Mouse (Mus musculus) heart, embryonic 15.5 days (tissue): ENCODE measurements around the gene Sgce. TPM values are rescaled to one million over a fixed set of nuclear protein-coding genes. Genes with fewer than 3 reads are reported as not detected.
"Not testable (repeated sequence)": the region's sequence is repeated elsewhere in the genome, so short reads cannot be mapped to it uniquely, and the experiment has no call there.

Source experiments
- ATAC-seq: fragments of 200-750 bp; cut with Nextera tagmentation; replicated peaks from 2 replicates; pipeline ENCODE4 v1.8.0; 2017; ENCODE audit warnings: low read depth, moderate TSS enrichment; ENCODE audit not compliant: insufficient number of reproducible peaks, insufficient read depth, low FRiP score
- H3K27ac ChIP-seq: fragments of 300-500 bp; sonication (generic); 2 replicates; pipeline ENCODE4 v1.5.1; 2015; ENCODE audit warnings: mild to moderate bottlenecking, inconsistent platforms
- H3K27me3 ChIP-seq: fragments of 300-500 bp; sonication (generic); 2 replicates; pipeline ENCODE4 v1.6.1; 2015; ENCODE audit warnings: inconsistent platforms
- H3K36me3 ChIP-seq: fragments of 300-500 bp; sonication (generic); 2 replicates; pipeline ENCODE4 v1.6.1; 2015; ENCODE audit warnings: mild to moderate bottlenecking, inconsistent platforms
- H3K4me1 ChIP-seq: fragments of 300-500 bp; sonication (generic); replicated peaks from 2 replicates; pipeline ENCODE4 v1.6.1; 2015; ENCODE audit warnings: inconsistent platforms
- H3K4me2 ChIP-seq: fragments of 300-500 bp; sonication (generic); 2 replicates; pipeline ENCODE4 v1.6.1; 2015; ENCODE audit warnings: inconsistent platforms, mild to moderate bottlenecking, moderate library complexity
- H3K4me3 ChIP-seq: fragments of 300-500 bp; sonication (generic); 2 replicates; pipeline ENCODE4 v1.5.1; 2015; ENCODE audit warnings: mild to moderate bottlenecking, inconsistent platforms
- H3K9ac ChIP-seq: fragments of 300-500 bp; sonication (generic); 2 replicates; pipeline ENCODE4 v1.6.1; 2015; ENCODE audit warnings: mild to moderate bottlenecking, inconsistent platforms
- H3K9me3 ChIP-seq: fragments of 300-500 bp; sonication (generic); replicated peaks from 2 replicates; pipeline ENCODE4 v1.6.1; 2016; ENCODE audit warnings: inconsistent platforms
- WGBS: fragments of 180-500 bp; shearing (Covaris S2); methylation state at CpG from one replicate; pipeline ENCODE4 v1.1.7; 2015; ENCODE audit warnings: mixed read lengths; 5-methylcytosine and 5-hydroxymethylcytosine counted together
- polyA plus RNA-seq: library from polyadenylated mRNA; unstranded; fragments of >200 nt; fragmentation: Nextera tagmentation; extraction: Ambion mirVana; gene quantifications from 2 replicates; pipeline ENCODE4 v1.2.1, GENCODE M21; 2015

Gene Sgce
- polyA plus RNA-seq, 1 experiment from 2014 or later = 57.7 TPM

DNA sequence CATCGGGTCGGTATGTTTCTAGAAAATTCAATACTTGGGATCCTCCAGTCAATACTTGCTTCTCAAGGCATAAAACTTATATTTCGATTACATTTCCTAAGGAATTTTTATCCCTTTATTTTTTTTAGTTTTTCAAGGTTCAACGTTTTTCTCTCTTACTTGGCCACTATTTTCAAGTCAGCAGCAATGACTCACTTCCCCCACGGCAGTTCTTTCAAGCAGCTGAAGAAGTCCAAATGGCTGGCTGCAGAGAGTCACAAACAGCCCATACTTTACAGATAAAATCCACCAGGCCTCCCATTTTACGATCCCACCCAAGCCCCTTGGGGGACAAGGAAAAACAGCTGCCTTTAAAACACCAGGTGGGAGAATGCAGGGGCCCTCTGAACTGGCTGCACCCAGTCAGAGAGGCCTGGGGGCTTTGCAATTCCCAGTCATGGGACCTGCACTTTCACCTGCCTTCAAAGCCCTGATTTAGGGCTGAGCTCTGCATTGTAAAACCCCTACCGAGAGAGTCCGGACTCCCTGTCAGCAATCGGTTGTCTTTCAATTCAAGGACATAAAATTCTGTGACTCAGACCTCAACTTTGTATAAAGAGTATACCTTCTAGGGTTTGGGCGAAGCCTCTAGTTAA is 62.2 kb downstream of the Sgce start:
- Histone ChIP-seq H3K9ac (no peak overlapping the region), H3K9me3 (no peaks in the 10 kb centered on the region), H3K36me3 (peaks cover 2% of the 10 kb centered on the region), H3K4me2 (no peak overlapping the region), H3K27me3 (no peaks in the 10 kb centered on the region), H3K4me3 (no peak overlapping the region), H3K27ac (no peak overlapping the region), H3K4me1 (no peaks in the 10 kb centered on the region)
- WGBS = 51% methylated on average over 10 of the region's 10 CpGs
- no peak for ATAC-seq

DNA sequence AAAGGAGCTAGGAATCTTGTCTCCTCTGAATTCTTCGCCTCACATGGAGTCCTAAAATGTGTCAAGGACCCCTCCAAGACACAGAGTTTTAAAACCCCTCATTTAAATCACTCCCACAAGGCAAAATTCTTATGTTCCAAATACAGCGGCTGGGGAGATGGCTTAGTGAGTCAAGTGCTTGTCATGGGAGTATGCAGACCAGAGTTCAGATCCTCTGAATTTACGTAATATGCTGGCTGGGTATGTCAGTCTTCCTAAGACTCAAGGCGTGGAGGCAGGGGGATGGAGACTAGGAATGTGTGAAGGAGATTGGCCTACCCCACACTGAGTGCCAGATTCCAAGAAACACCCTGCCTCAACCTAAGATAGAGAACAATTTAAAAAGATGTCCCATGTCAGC is 66.4 kb downstream of the Sgce start:
- ATAC-seq = no peak
- H3K4me3 ChIP-seq = no peak overlapping the region
- no peaks in the 10 kb centered on the region for H3K27me3 ChIP-seq
- no peak overlapping the region for H3K9ac ChIP-seq
- WGBS = 81% methylated on average over 4 of the region's 4 CpGs
- no peaks in the 10 kb centered on the region for H3K36me3 ChIP-seq
- no peaks in the 10 kb centered on the region for H3K9me3 ChIP-seq
- no peak overlapping the region for H3K27ac ChIP-seq
- no peaks in the 10 kb centered on the region for H3K4me1 ChIP-seq
- no peak overlapping the region for H3K4me2 ChIP-seq

DNA sequence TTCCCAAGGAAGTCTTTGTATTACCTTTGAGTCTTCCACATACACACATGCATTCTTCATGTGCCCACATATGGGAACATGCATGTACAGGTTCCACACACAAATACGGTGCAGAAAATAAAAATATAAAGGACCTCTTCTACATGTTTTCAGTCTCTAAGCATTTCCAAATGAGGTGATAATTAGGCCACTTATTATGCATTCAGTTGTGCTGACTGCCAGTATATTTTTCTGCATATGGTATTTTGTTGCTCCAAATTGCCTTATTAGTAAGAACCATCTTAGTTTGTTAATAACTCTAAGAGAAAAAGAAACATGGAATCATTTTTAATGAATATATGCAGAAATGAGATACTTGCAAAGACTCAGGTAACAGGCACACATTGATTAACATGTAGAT is 67.0 kb downstream of the Sgce start:
- 93% methylated on average over 1 of the region's 1 CpGs for WGBS
- H3K27ac ChIP-seq = no peak overlapping the region

DNA sequence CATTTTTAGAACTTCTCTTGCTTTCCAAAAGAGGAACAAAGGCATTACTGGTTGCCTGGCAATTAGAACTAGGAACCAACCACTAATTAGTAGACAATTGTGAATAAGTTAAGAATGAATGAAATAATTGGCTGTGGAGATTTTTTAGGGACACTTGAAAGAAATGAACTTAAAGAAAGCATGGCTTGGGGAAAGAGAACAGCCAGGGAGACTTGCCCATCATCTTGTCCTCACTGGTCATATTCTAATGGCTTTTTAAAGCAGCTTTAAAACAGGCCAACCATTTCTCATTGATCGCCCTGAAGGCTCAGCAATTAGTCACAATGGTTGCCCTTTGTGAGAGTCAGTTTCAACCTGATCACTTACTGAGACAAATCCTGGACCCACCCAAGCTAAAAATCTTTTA is 69.6 kb downstream of the Sgce start:
- Histone ChIP-seq H3K27ac (no peak overlapping the region), H3K4me1 (no peaks in the 10 kb centered on the region), H3K4me3 (no peak overlapping the region), H3K9me3 (no peaks in the 10 kb centered on the region), H3K9ac (no peak overlapping the region), H3K27me3 (no peaks in the 10 kb centered on the region), H3K4me2 (no peak overlapping the region), H3K36me3 (no peaks in the 10 kb centered on the region)
- ATAC-seq = no peak
- WGBS = 86% methylated on average over 1 of the region's 1 CpGs

More for the DNA sequence above, 67.0 kb downstream of the Sgce start:
- no peak overlapping the region for H3K4me2 ChIP-seq
- no peaks in the 10 kb centered on the region for H3K4me1 ChIP-seq
- H3K4me3 ChIP-seq = no peak overlapping the region
- no peaks in the 10 kb centered on the region for H3K9me3 ChIP-seq
- no peak for ATAC-seq
- H3K36me3 ChIP-seq = no peaks in the 10 kb centered on the region
- H3K9ac ChIP-seq = no peak overlapping the region
- no peaks in the 10 kb centered on the region for H3K27me3 ChIP-seq

DNA sequence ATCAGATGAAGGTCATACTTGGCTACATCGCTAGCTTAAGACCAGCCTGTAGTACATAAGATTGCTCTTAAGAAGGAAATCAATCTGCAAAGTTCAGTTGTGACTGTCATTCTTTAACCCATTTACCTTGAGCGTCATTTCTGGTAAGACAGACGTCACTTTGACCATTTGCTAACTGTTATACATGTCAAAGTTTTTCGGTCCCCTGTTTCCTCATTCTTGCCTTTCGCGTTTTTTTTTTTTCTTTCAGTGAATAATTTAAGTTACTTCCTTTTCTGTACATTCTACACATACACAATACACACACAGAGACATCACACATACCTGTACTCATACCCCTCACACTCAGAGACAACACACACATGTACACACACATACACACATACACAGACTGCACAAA is 81.9 kb downstream of the Sgce start:
- Histone ChIP-seq H3K27ac (no peak overlapping the region), H3K4me1 (no peaks in the 10 kb centered on the region), H3K4me3 (no peak overlapping the region), H3K27me3 (no peaks in the 10 kb centered on the region), H3K36me3 (no peaks in the 10 kb centered on the region), H3K4me2 (no peak overlapping the region), H3K9me3 (no peaks in the 10 kb centered on the region), H3K9ac (no peak overlapping the region)
- no peak for ATAC-seq
- 82% methylated on average over 6 of the region's 6 CpGs for WGBS

DNA sequence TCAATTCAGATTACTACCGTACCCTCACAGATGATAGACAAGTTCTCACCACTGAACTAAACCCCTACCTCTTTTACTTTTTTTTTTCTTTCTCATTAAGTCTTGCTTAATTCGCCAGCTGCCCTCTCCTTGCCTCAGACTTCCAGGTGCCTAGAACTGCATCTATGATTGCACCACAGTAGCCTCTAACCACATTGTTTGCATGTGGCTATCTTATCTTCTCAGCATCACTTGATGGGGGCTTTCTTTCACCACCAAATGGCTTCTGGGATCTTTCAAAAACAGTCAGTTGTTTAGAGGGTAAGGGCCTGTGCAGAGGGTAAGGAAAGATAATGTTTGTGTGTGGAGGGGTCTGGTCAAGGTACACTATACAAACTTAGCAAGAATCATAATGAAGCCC is 82.7 kb downstream of the Sgce start:
- Histone ChIP-seq H3K4me3 (no peak overlapping the region), H3K4me1 (no peaks in the 10 kb centered on the region), H3K27ac (no peak overlapping the region), H3K9ac (no peak overlapping the region), H3K4me2 (no peak overlapping the region), H3K27me3 (no peaks in the 10 kb centered on the region), H3K9me3 (no peaks in the 10 kb centered on the region), H3K36me3 (no peaks in the 10 kb centered on the region)
- WGBS = 51% methylated on average over 2 of the region's 2 CpGs
- ATAC-seq = no peak

DNA sequence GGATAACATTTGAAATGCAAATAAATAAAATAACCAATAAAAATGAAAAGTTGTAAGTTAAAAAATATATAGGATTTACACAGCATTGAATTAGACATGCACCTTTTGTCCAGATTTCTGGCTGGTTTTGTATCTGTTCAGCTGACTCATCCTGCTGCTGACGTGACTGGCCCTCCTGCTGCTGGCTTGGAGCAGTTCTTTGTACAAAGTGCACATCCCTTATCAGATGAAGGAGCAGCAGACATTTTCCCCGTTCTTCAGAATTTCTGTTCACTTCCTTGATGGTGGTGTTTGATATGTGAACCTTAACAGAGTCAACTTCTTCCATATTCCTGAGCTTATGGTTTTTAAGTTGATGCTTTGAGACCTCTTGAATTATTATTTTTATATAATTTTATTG is 83.5 kb downstream of the Sgce start:
- no peak overlapping the region for H3K27ac ChIP-seq
- no peak for ATAC-seq

DNA sequence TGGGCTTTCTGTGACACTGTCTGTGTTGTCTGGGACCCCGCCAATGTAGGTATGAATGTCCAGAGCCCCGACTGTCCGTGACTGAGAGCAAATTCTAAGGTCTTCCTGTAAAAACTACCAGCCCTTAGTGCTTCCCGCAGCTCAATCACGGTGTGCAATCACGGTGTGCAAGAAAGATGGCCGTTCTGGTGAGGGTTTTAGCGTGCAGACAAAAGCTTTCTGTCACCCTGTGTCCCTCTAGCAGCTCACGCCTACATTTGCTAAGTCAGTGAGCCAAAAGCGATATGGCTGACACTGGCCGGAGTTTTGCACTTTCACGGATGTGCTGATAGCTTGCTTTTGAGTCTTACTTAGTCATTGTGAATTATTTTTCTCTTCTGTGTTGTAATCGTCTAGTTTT is 88.1 kb downstream of the Sgce start:
- Histone ChIP-seq H3K4me1 (no peaks in the 10 kb centered on the region), H3K9ac (no peak overlapping the region), H3K36me3 (no peaks in the 10 kb centered on the region), H3K27ac (no peak overlapping the region), H3K4me3 (no peak overlapping the region), H3K9me3 (no peaks in the 10 kb centered on the region), H3K4me2 (no peak overlapping the region), H3K27me3 (no peaks in the 10 kb centered on the region)
- 74% methylated on average over 13 of the region's 13 CpGs for WGBS
- ATAC-seq = no peak

More for the DNA sequence above, 83.5 kb downstream of the Sgce start:
- Histone ChIP-seq H3K27me3 (no peaks in the 10 kb centered on the region), H3K9ac (no peak overlapping the region), H3K4me2 (no peak overlapping the region), H3K4me1 (no peaks in the 10 kb centered on the region), H3K9me3 (no peaks in the 10 kb centered on the region), H3K4me3 (no peak overlapping the region), H3K36me3 (no peaks in the 10 kb centered on the region)
- WGBS = 43% methylated on average over 2 of the region's 2 CpGs

DNA sequence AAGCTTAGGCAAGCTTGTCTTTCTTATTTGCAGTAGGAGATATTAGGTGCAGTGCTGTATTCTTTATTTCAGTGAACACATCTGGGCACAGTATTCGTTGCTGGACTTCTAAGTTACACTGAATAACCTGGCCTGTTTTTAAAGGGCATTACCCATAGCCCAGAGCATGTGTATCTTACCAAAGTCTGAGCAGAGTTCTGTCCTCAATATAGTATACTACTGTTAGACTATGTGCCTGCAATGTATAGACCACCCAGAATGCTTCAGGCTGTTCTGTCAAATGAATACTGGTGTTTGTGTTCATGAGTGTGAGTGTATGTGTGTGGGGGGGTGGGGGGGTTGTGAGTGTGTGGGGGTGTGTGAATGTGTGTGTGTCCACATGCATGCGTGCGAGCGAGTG is 91.1 kb downstream of the Sgce start:
- ATAC-seq = no peak
- Histone ChIP-seq H3K27ac (no peak overlapping the region), H3K27me3 (no peaks in the 10 kb centered on the region), H3K4me3 (no peak overlapping the region), H3K9ac (no peak overlapping the region), H3K4me1 (no peaks in the 10 kb centered on the region), H3K36me3 (no peaks in the 10 kb centered on the region), H3K4me2 (no peak overlapping the region), H3K9me3 (no peaks in the 10 kb centered on the region)
- 89% methylated on average over 4 of the region's 4 CpGs for WGBS

DNA sequence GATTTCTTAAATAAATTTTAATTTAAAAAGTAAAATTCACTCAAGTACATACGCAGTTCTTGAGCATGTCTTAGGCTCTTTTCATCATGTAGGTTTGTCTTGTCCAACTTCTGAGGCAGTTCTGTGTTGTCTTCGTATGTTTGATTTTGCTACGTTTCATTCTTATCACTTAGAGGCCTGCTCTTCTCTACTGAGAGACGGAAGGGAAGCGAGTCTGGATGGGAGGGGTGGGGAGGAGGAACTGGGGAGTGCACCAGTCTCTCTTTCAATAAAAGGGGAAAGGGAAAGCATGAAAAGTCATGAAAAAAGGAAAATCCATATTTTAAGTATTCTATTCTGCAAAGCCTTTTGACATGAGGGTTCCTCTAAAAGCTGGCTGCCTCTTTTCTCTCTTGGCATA is 91.5 kb downstream of the Sgce start:
- no peaks in the 10 kb centered on the region for H3K4me1 ChIP-seq
- H3K9me3 ChIP-seq = no peaks in the 10 kb centered on the region
- ATAC-seq = no peak
- H3K4me3 ChIP-seq = no peak overlapping the region
- no peak overlapping the region for H3K9ac ChIP-seq
- H3K27me3 ChIP-seq = no peaks in the 10 kb centered on the region
- H3K27ac ChIP-seq = no peak overlapping the region
- no peak overlapping the region for H3K4me2 ChIP-seq
- H3K36me3 ChIP-seq = no peaks in the 10 kb centered on the region
- WGBS = 29% methylated on average over 5 of the region's 5 CpGs

DNA sequence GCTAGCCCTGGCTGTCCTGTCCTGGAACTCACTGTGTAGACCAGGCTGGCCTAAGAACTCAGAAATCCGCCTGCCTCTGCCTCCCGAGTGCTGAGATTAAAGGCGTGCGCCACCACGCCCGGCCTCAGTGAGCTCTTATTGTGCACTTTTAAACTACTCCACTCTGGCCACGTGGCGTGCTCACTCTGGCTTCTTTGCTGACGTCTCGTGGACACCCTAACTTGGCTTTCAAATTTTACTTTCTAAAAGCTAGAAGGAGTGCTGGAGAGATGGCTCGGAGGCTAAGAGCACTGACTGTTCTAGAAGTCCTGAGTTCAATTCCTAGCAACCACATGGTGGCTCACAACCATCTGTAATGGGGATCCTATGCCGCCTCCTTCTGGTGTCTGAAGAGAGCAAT is 93.3 kb downstream of the Sgce start:
- H3K4me3 ChIP-seq, H3K9ac ChIP-seq, H3K4me1 ChIP-seq, H3K4me2 ChIP-seq, H3K9me3 ChIP-seq, H3K27me3 ChIP-seq, H3K36me3 ChIP-seq, H3K27ac ChIP-seq, ATAC-seq: not testable (repeated sequence)
- 92% methylated on average over 12 of the region's 12 CpGs for WGBS

DNA sequence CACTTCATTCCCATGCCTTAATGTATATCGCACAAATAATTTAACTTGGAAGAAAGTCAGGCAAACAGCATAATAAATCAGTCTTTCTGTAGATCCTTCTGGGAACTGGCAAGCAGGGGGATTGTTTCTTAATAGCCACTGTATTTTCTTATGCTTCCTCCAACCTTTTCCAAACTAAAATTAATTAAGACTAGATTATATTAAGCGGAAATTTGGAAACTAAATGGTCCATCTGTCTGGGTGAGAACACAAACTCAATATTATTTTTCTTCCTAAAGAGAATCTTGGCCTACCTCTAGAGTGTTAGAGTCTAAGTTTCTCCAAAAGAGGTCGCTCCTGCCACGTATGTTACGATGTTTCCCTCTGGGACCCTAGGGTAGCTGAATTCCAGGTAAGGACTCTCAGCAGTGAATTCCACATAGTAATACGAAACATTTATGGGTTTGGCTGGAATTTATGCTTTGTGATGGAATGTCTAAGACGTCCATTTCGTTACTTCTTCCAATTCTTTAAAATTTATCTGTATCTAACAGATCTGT is 94.3 kb downstream of the Sgce start:
- Histone ChIP-seq H3K9ac (no peak overlapping the region), H3K4me1 (no peaks in the 10 kb centered on the region), H3K4me3 (no peak overlapping the region), H3K4me2 (no peak overlapping the region), H3K27me3 (no peaks in the 10 kb centered on the region), H3K9me3 (no peaks in the 10 kb centered on the region), H3K36me3 (no peaks in the 10 kb centered on the region), H3K27ac (no peak overlapping the region)
- no peak for ATAC-seq
- WGBS = 77% methylated on average over 8 of the region's 8 CpGs
